Mouse (Mus musculus): ENCODE measurements around the gene Zwilch. TPM values are rescaled to one million over a fixed set of nuclear protein-coding genes. Genes with fewer than 3 reads are reported as not detected.

Zwilch gene
- total RNA-seq, 1 experiment from 2014 or later, result 5.3 TPM

- no peak for DNase-seq
These were observed 67.6 kb downstream of the Zwilch start for GRCm38 (mm10) chr9:64105301-64105700.

DNA sequence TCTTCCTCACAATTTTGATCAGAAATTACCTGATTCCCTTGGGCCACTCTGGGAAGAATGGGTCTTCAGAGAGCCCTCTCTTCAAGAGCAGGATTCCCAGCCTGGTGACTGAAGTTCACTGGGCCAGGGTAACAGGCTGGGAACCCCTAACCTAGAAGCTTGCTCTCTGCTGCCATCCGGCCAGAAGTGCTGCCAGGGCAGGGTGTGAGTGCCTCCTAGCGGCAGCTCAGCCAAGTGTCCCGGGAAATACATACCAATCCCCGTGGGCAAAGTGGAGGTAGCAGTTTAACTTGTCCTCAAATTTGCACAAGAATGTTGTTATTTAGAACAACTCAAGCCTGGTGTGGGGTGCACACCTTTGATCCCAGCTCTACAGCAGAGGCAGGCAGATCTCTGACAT lies 72.5 kb downstream of the Zwilch start:
- peak; percentile 81 for DNase-seq

GRCm38 (mm10) chr9:64098282-64098681 lies 74.6 kb downstream of the Zwilch start:
- DNase-seq, result no peak

DNA sequence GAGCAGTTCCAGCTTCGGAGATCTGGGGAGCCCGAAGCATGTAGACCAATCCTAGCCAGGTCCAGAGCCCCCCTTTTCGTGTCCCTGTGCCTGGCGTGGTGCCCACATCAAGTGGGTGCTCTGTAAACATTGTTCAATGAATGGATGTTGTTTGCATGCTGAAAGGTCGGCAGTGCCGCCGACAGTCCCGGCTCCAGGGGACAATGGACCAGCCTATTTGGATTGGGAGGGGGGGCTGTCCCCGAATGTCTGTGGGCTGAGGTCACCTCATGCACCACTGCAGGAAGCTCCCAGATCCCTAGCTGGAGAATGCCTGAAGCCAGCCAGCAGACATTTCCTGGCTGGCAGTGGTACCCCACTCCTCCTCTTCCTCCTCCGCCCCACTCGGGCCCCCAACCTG lies 78.8 kb downstream of the Zwilch start:
- DNase-seq, result no peak

- DNase-seq, result peak; percentile 32
These were observed 83.9 kb downstream of the Zwilch start for GRCm38 (mm10) chr9:64089004-64089403.

- no peak for DNase-seq
These were observed 84.6 kb downstream of the Zwilch start for GRCm38 (mm10) chr9:64088346-64088745.

- peak; percentile 57 for DNase-seq
These were observed 85.3 kb downstream of the Zwilch start for GRCm38 (mm10) chr9:64087461-64088235.

Other genes starting within 250 kb of the Zwilch start
- gene Smad6, start 151.0 kb downstream of the Zwilch start, total RNA-seq (2021), result 12.9 and 13.6 TPM in 2 replicates
- 0.95 and 1.5 TPM in 2 replicates for gene Lctl, start 56.0 kb downstream of the Zwilch start, total RNA-seq (2021)
- gene Rpl4, start 271 bp upstream of the Zwilch start, total RNA-seq (2021), result 896 and 928 TPM in 2 replicates
- gene Snapc5, start 6.2 kb upstream of the Zwilch start, total RNA-seq (2021), result 23.2 and 25.0 TPM in 2 replicates
- 2.6 and 2.9 TPM in 2 replicates for gene Uchl4, start 62.1 kb upstream of the Zwilch start, total RNA-seq (2021)
- gene Map2k1, start 80.5 kb upstream of the Zwilch start, total RNA-seq (2021), result 65.4 and 68.3 TPM in 2 replicates
- 17.5 and 24.7 TPM in 2 replicates for gene Tipin, start 108.5 kb upstream of the Zwilch start, total RNA-seq (2021)
- gene Dis3l, start 168.2 kb upstream of the Zwilch start, total RNA-seq (2021), result 20.5 and 22.6 TPM in 2 replicates
- gene Megf11, start 212.5 kb upstream of the Zwilch start, total RNA-seq (2021), result 0.29 and 0.97 TPM in 2 replicates